Mouse (Mus musculus) lung, adult 2 months (tissue): Measurements from ENCODE around the gene 2010111I01Rik.

ENCODE experiments used
- CTCF ChIP-seq: fragments of 200-500 bp; IDR thresholded peaks from 2 replicates; pipeline ENCODE4 v1.5.1; 2011; ENCODE audit warnings: mild to moderate bottlenecking, low read length, control low read depth; ENCODE audit not compliant: insufficient read depth
- POLR2A ChIP-seq: fragments of 200-500 bp; IDR thresholded peaks from 2 replicates; pipeline ENCODE4 v1.6.1; 2011; ENCODE audit warnings: low read depth, mild to moderate bottlenecking, control low read depth, low read length, borderline replicate concordance; ENCODE audit errors: extremely low read depth

DNA sequence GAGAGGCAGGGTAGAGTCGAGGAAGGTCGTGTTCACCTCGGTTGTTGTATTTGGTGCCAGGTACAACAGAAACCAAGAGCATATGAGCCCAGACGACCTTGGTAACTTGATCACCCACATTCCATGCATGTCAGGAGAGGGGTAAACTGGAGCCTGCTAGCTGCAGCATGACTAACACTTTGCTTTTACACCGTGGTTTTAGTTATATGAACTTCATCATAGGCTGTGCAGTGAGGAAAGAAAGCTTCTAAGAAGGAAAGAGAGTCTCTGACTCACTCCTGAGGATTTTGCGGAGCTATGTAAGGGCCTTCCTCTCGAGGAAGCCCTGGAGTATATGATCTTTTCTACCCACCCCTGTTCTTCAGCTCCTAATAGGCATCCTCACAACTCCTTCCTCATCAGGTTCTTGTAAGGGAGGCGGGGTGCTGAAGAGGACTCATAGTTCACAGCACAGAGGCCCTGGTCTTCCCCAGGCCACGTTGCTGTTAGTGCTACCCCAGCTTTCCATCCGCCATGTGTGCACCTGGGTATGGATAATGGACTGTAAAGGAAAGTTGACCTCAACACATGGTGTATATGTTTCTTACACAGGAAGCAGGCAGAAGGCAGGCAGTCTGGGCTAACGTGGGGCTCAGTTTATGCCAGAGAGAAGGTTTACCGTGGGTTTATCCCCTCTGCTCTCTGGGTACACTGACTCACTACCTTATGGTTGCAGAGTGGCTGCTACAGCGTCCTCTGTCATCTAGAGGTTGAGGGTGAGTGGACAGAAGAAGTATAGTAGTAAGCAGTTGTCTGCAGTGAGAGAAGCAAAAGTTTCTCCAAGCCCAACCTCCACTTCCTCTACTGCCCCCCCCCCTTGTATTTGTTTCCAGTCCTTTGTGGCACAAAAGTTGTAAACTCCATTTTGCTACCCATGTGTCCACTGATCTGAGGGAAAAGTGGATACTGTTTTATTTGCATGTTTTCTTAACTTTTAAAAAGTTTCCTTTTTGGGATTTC is 222.8 kb downstream of the 2010111I01Rik start:
- no peak for TF ChIP-seq CTCF
- TF ChIP-seq POLR2A = no peak
